Mouse (Mus musculus) lung, embryonic 14.5 days (tissue): Measurements from ENCODE around the gene Pde6b. TPM values are rescaled to one million over a fixed set of nuclear protein-coding genes. Genes with fewer than 3 reads are reported as not detected.
A peak's percentile ranks its signal among the peaks of the same experiment; 100 is the strongest.

Source experiments
- ATAC-seq: fragments of 200-750 bp; cut with Nextera tagmentation; 2 replicates; pipeline ENCODE4 v1.8.0; 2017; ENCODE audit warnings: mild to moderate bottlenecking, moderate TSS enrichment, moderate library complexity; ENCODE audit not compliant: insufficient read depth
- DNase-seq: peaks from one replicate; pipeline ENCODE4 v3.0.0-alpha.2; 2015
- H3K27ac ChIP-seq: fragments of 300-500 bp; sonication (generic); 2 replicates; pipeline ENCODE4 v1.5.1; 2014; ENCODE audit warnings: low read depth, mild to moderate bottlenecking, moderate library complexity
- H3K27me3 ChIP-seq: fragments of 300-500 bp; sonication (generic); 2 replicates; pipeline ENCODE4 v1.6.1; 2014; ENCODE audit warnings: low read length, control low read depth; ENCODE audit not compliant: insufficient read depth
- H3K36me3 ChIP-seq: fragments of 300-500 bp; sonication (generic); 2 replicates; pipeline ENCODE4 v1.6.1; 2014; ENCODE audit warnings: control low read depth; ENCODE audit not compliant: insufficient read depth
- H3K4me1 ChIP-seq: fragments of 300-500 bp; sonication (generic); 2 replicates; pipeline ENCODE4 v1.6.1; 2014; ENCODE audit warnings: antibody characterized with exemption, control low read depth; ENCODE audit not compliant: insufficient read depth
- H3K4me2 ChIP-seq: fragments of 300-500 bp; sonication (generic); 2 replicates; pipeline ENCODE4 v1.6.1; 2014; ENCODE audit warnings: mild to moderate bottlenecking
- H3K4me3 ChIP-seq: fragments of 300-500 bp; sonication (generic); 2 replicates; pipeline ENCODE4 v1.5.1; 2014; ENCODE audit warnings: low read depth, low read length
- H3K9ac ChIP-seq: fragments of 300-500 bp; sonication (generic); 2 replicates; pipeline ENCODE4 v1.6.1; 2014
- H3K9me3 ChIP-seq: fragments of 300-500 bp; sonication (generic); 2 replicates; pipeline ENCODE4 v1.6.1; 2016; ENCODE audit warnings: low read depth, low read length, control low read depth
- CTCF ChIP-seq: IDR thresholded peaks from 2 replicates; pipeline ENCODE4 v1.5.1; 2016; ENCODE audit warnings: antibody characterized with exemption, low read depth
- WGBS: fragments of 180-500 bp; shearing (Covaris S2); extraction: QIAGEN DNeasy Blood & Tissue Kit; methylation state at CpG from one replicate; pipeline ENCODE4 v1.1.7; 2014; 5-methylcytosine and 5-hydroxymethylcytosine counted together
- polyA plus RNA-seq: library from polyadenylated mRNA; unstranded; fragments of >200 nt; fragmentation: Nextera tagmentation; extraction: Ambion mirVana; gene quantifications from 2 replicates; pipeline ENCODE4 v1.2.1, GENCODE M21; 2014

The Pde6b gene
- polyA plus RNA-seq, 1 experiment from 2014 or later: 0.12 TPM

GRCm38 (mm10) chr5:108451611-108452010 is 63.4 kb downstream of the Pde6b start:
- no peaks in the 10 kb centered on the region for H3K4me1 ChIP-seq
- TF ChIP-seq CTCF: no peak
- no peak overlapping the region for H3K9ac ChIP-seq
- no peak overlapping the region for H3K4me3 ChIP-seq
- no peaks in the 10 kb centered on the region for H3K9me3 ChIP-seq
- DNase-seq (no peak), ATAC-seq (no peak)
- H3K36me3 ChIP-seq: no peaks in the 10 kb centered on the region
- no peaks in the 10 kb centered on the region for H3K27me3 ChIP-seq
- WGBS: 80% methylated on average over 1 of the region's 1 CpGs
- no peak overlapping the region for H3K27ac ChIP-seq
- no peak overlapping the region for H3K4me2 ChIP-seq

DNA sequence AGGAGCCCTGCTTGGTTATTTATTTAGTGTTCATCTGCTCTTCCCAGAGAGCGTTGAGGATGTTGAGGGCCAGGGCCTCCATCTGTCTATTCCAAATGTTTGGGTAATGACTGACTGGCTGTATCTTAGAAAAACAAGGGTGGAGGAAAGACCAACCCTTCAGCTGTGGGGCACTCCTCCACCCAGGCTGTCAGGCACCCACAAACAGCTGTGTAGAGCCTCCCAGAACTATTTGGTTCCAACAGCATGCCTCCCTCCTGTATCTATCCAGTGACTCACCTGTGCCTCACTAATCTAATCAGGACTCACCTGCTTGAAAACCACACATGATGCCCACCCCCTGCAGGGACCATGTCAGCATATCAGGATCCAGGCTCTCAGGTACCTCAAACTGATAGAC is 64.2 kb downstream of the Pde6b start:
- ATAC-seq (no peak), DNase-seq (no peak)
- no peak for TF ChIP-seq CTCF
- Histone ChIP-seq H3K4me3 (no peak overlapping the region), H3K9ac (no peak overlapping the region), H3K4me1 (no peaks in the 10 kb centered on the region), H3K4me2 (no peak overlapping the region), H3K27ac (no peak overlapping the region), H3K9me3 (no peaks in the 10 kb centered on the region), H3K36me3 (no peaks in the 10 kb centered on the region), H3K27me3 (no peaks in the 10 kb centered on the region)
- WGBS: 55% methylated on average over 1 of the region's 1 CpGs

DNA sequence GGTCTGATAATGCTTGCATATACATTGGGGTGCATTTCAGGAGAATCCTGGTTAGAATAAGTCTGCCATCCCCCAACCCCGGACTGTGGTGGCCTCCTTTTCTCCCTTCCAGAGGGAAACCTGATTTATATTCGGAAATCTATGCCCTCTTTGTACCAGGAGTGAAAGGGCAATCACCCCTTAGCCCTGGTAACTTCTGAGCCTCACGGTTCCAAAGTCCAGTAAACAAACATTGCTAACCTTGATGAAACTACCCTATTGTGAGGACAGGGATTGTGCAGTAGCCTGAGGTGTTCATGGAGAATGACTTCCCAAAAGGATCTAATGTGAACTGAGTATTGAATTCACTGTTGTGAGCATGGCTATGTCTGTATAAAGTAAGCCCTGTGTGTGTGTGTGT is 65.9 kb downstream of the Pde6b start:
- no peak for DNase-seq

GRCm38 (mm10) chr5:108458706-108459105 is 70.5 kb downstream of the Pde6b start:
- no peak for DNase-seq
- Histone ChIP-seq H3K27ac (no peak overlapping the region), H3K4me2 (no peak overlapping the region)

More for the DNA sequence above, 65.9 kb downstream of the Pde6b start:
- Histone ChIP-seq H3K9ac (no peak overlapping the region), H3K36me3 (no peaks in the 10 kb centered on the region), H3K9me3 (no peaks in the 10 kb centered on the region), H3K4me1 (no peaks in the 10 kb centered on the region), H3K27ac (no peak overlapping the region), H3K4me3 (no peak overlapping the region), H3K27me3 (no peaks in the 10 kb centered on the region), H3K4me2 (no peak overlapping the region)
- ATAC-seq: no peak
- WGBS: 48% methylated on average over 3 of the region's 3 CpGs
- no peak for TF ChIP-seq CTCF

DNA sequence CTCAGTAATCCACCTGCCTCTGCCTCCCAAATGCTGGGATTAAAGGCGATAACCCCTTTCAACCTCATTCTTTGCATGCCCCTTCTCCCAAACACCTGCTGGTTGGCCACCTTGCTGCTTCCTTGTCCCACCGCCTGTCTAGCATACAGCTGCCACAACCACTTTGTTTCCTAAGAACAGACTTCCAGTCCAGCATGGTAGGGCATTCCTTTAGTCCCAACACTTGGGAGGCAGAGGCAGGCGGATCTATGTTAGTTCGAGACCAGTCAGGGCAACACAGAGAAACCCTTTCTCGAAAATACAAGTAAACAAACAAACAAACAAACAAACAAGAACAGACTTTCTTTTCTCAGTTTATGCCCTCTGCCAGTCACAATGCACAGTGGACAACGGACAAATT is 72.3 kb downstream of the Pde6b start:
- Histone ChIP-seq H3K4me3 (peak overlapping the region; percentile 94), H3K27me3 (no peaks in the 10 kb centered on the region), H3K4me2 (peak overlapping the region; percentile 99), H3K4me1 (no peaks in the 10 kb centered on the region), H3K9me3 (no peaks in the 10 kb centered on the region), H3K9ac (peak overlapping the region; percentile 40), H3K36me3 (no peaks in the 10 kb centered on the region), H3K27ac (no peak overlapping the region)
- no peak for TF ChIP-seq CTCF
- DNase-seq: no peak
- 29% methylated on average over 6 of the region's 6 CpGs for WGBS
- peak; percentile 16; the same call in 1 of the 2 replicates for ATAC-seq

More at GRCm38 (mm10) chr5:108458706-108459105, 70.5 kb downstream of the Pde6b start:
- ATAC-seq: no peak
- no peaks in the 10 kb centered on the region for H3K9me3 ChIP-seq
- H3K9ac ChIP-seq: no peak overlapping the region
- H3K36me3 ChIP-seq: no peaks in the 10 kb centered on the region
- TF ChIP-seq CTCF: no peak
- H3K27me3 ChIP-seq: no peaks in the 10 kb centered on the region
- H3K4me1 ChIP-seq: no peaks in the 10 kb centered on the region
- H3K4me3 ChIP-seq: no peak overlapping the region
- WGBS: 80% methylated on average over 2 of the region's 2 CpGs

DNA sequence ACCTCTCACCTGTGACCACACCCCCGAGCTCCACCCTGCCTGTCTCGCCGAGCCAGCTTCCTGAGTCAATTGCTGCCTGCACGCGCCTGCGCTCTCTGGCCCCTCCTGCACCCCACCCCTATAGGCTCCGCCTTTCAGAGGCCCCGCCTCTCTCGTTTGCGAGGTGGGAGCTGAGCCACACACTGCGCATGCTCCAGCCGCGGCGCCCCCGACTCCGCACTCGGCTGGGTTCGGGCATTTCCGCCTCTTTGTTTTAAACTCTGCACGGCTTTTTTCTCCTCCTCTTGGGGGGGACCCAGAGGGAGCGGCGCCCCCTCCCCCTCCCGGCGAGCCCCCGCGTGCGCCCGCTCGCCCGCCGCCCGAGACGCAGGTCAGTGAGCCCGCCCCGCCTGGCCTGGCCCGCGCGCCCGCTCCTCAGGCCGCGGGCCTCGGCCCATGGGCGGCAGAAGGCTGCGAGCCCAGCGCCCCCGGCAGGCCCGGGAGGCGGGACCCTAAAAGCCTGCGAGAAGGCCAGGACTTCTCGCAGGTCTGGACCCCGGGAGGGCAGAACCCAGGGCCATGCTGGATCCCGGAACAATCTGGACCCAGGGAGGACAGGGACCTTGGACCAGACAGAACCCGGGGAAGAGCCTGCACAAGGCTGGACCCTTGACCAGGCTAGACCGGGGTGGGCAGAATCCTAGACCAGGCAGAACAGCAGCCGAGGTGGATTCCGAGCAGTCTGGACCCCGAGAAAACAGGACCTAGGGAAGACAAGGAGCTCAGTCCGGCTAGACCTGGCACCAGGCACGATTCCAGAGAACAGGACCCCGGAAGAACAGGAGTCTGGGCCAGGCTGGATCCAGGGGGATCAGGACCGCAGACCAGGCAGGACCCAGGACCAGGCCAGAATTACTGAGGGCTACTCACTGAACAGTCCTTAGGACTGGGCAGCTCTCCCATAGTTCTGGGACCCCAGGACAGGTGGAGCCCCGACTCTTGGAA is 73.2 kb downstream of the Pde6b start, which contains the start of gene Pcgf3:
Pcgf3 (plus strand) TSS at position 151 of the 984 bp plus-strand sequence.
- no peak for TF ChIP-seq CTCF
- H3K4me1 ChIP-seq: no peaks in the 10 kb centered on the region
- no peaks in the 10 kb centered on the region for H3K9me3 ChIP-seq
- peak within 1 kb of the TSS; percentile 99 for H3K4me2 ChIP-seq
- peak within 1 kb of the TSS; percentile 84 for H3K27ac ChIP-seq
- 0 out of 2 replicates have a peak, but pooled peaks cover 1% of the 10 kb centered on the region for H3K36me3 ChIP-seq
- peak within 1 kb of the TSS; percentile 94 for H3K4me3 ChIP-seq
- peak; percentile 96 for ATAC-seq
- DNase-seq: peak; percentile 99
- peak within 1 kb of the TSS; percentile 100 for H3K9ac ChIP-seq
- no peaks in the 10 kb centered on the region for H3K27me3 ChIP-seq
- WGBS: under 1% methylated on average over 62 of the region's 62 CpGs

DNA sequence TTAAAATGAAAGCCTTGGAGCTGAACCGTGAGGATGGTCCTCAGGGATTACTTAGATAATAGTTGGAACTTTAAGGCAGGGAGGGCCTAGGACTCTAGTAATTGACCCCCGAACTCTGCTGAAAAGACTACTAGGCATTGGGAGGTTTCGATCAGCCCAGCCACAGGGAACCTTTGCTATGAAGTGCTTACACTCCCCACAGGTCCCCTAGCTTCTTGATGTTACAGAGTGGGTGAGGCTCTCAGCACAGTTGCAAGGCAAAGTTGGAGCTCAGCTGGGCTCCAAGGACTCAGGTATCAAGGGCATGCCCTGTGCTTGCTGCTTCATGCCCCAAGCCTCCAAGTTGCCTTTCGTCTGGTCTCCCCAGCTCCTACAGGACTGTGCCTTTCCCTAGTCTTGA is 74.3 kb downstream of the Pde6b start:
- Histone ChIP-seq H3K36me3 (0 out of 2 replicates have a peak, but pooled peaks cover 6% of the 10 kb centered on the region), H3K4me1 (no peaks in the 10 kb centered on the region), H3K4me3 (peak overlapping the region; percentile 94), H3K27me3 (no peaks in the 10 kb centered on the region), H3K9ac (peak overlapping the region; percentile 100), H3K9me3 (no peaks in the 10 kb centered on the region), H3K27ac (0 out of 2 replicates have a peak overlapping the region, but pooled peaks have one; percentile 18), H3K4me2 (peak overlapping the region; percentile 99)
- WGBS: 34% methylated on average over 4 of the region's 4 CpGs
- DNase-seq (no peak), ATAC-seq (no peak)
- TF ChIP-seq CTCF: no peak
